Mouse (Mus musculus) heart, embryonic 16.5 days (tissue): ENCODE measurements around the gene Gm11114. TPM values are rescaled to one million over a fixed set of nuclear protein-coding genes. Genes with fewer than 3 reads are reported as not detected.

Source experiments
- ATAC-seq: fragments of 200-750 bp; cut with Nextera tagmentation; replicated peaks from 2 replicates; pipeline ENCODE4 v1.8.0; 2017; ENCODE audit warnings: moderate number of reproducible peaks; ENCODE audit not compliant: insufficient read depth, low FRiP score; ENCODE audit errors: extremely low read depth
- H3K27ac ChIP-seq: fragments of 300-500 bp; sonication (generic); 2 replicates; pipeline ENCODE4 v1.5.1; 2014; ENCODE audit warnings: mild to moderate bottlenecking, low read length, control low read depth, moderate library complexity
- H3K27me3 ChIP-seq: fragments of 300-500 bp; sonication (generic); 2 replicates; pipeline ENCODE4 v1.6.1; 2014; ENCODE audit warnings: low read length, mixed read lengths; ENCODE audit not compliant: control insufficient read depth, insufficient read depth
- H3K36me3 ChIP-seq: fragments of 300-500 bp; sonication (generic); 2 replicates; pipeline ENCODE4 v1.6.1; 2014; ENCODE audit not compliant: control insufficient read depth, insufficient read depth
- H3K4me1 ChIP-seq: fragments of 300-500 bp; sonication (generic); 2 replicates; pipeline ENCODE4 v1.6.1; 2014; ENCODE audit warnings: low read length, mixed read lengths; ENCODE audit not compliant: control insufficient read depth, insufficient read depth
- H3K4me2 ChIP-seq: fragments of 300-500 bp; sonication (generic); 2 replicates; pipeline ENCODE4 v1.6.1; 2014; ENCODE audit warnings: low read depth, mild to moderate bottlenecking, control low read depth, low read length
- H3K4me3 ChIP-seq: fragments of 300-500 bp; sonication (generic); 2 replicates; pipeline ENCODE4 v1.5.1; 2014; ENCODE audit warnings: mild to moderate bottlenecking, control low read depth, low read length
- H3K9ac ChIP-seq: fragments of 300-500 bp; sonication (generic); 2 replicates; pipeline ENCODE4 v1.6.1; 2014; ENCODE audit warnings: low read length, control low read depth
- H3K9me3 ChIP-seq: fragments of 300-500 bp; sonication (generic); replicated peaks from 2 replicates; pipeline ENCODE4 v1.6.1; 2016; ENCODE audit warnings: low read length; ENCODE audit not compliant: control insufficient read depth
- WGBS: fragments of 180-500 bp; shearing (Covaris S2); extraction: QIAGEN DNeasy Blood & Tissue Kit; methylation state at CpG from one replicate; pipeline ENCODE4 v1.1.7; 2014; 5-methylcytosine and 5-hydroxymethylcytosine counted together
- polyA plus RNA-seq: library from polyadenylated mRNA; unstranded; fragments of >200 nt; fragmentation: Nextera tagmentation; extraction: Ambion mirVana; gene quantifications from 2 replicates; pipeline ENCODE4 v1.2.1, GENCODE M21; 2015

The Gm11114 gene
- not detected in 2 replicates for polyA plus RNA-seq

GRCm38 (mm10) chr9:85312473-85312872 is at the start of gene Gm11114:
Gene Gm11114, plus strand, starts transcription at chr9:85312773.
- no peak within 1 kb of the TSS for H3K9ac ChIP-seq
- H3K36me3 ChIP-seq: no peaks in the 10 kb centered on the region
- H3K4me2 ChIP-seq: no peak within 1 kb of the TSS
- no peak within 1 kb of the TSS for H3K4me3 ChIP-seq
- no peaks in the 10 kb centered on the region for H3K9me3 ChIP-seq
- H3K27me3 ChIP-seq: no peaks in the 10 kb centered on the region
- 86% methylated on average over 6 of the region's 6 CpGs for WGBS
- no peak within 1 kb of the TSS for H3K27ac ChIP-seq
- no peak for ATAC-seq
- H3K4me1 ChIP-seq: no peaks in the 10 kb centered on the region

- no peak overlapping the region for H3K9ac ChIP-seq
- no peaks in the 10 kb centered on the region for H3K36me3 ChIP-seq
- H3K9me3 ChIP-seq: no peaks in the 10 kb centered on the region
- 78% methylated on average over 5 of the region's 5 CpGs for WGBS
- H3K27me3 ChIP-seq: no peaks in the 10 kb centered on the region
- H3K4me2 ChIP-seq: no peak overlapping the region
- no peak overlapping the region for H3K27ac ChIP-seq
- H3K4me1 ChIP-seq: 0 out of 2 replicates have a peak, but pooled peaks cover 4% of the 10 kb centered on the region
- no peak overlapping the region for H3K4me3 ChIP-seq
- ATAC-seq: no peak
Observed at GRCm38 (mm10) chr9:85266847-85267246, 45.7 kb upstream of the Gm11114 start.

GRCm38 (mm10) chr9:85274114-85274513 is 38.5 kb upstream of the Gm11114 start:
- ATAC-seq: no peak
- 77% methylated on average over 2 of the region's 2 CpGs for WGBS
- H3K9ac ChIP-seq: no peak overlapping the region

GRCm38 (mm10) chr9:85302849-85303248 is 9.7 kb upstream of the Gm11114 start:
- no peaks in the 10 kb centered on the region for H3K9me3 ChIP-seq
- no peak for ATAC-seq
- H3K27ac ChIP-seq: no peak overlapping the region
- no peak overlapping the region for H3K9ac ChIP-seq
- no peaks in the 10 kb centered on the region for H3K36me3 ChIP-seq
- no peaks in the 10 kb centered on the region for H3K4me1 ChIP-seq
- 77% methylated on average over 4 of the region's 4 CpGs for WGBS
- no peak overlapping the region for H3K4me2 ChIP-seq
- H3K4me3 ChIP-seq: no peak overlapping the region
- H3K27me3 ChIP-seq: no peaks in the 10 kb centered on the region

More at GRCm38 (mm10) chr9:85274114-85274513, 38.5 kb upstream of the Gm11114 start:
- Histone ChIP-seq H3K4me1 (no peaks in the 10 kb centered on the region), H3K27me3 (no peaks in the 10 kb centered on the region), H3K36me3 (no peaks in the 10 kb centered on the region), H3K4me3 (no peak overlapping the region), H3K27ac (no peak overlapping the region), H3K9me3 (no peaks in the 10 kb centered on the region), H3K4me2 (no peak overlapping the region)

- H3K4me3 ChIP-seq: no peak overlapping the region
- no peak overlapping the region for H3K27ac ChIP-seq
- no peak overlapping the region for H3K4me2 ChIP-seq
- WGBS: 80% methylated on average over 3 of the region's 3 CpGs
- H3K27me3 ChIP-seq: no peaks in the 10 kb centered on the region
- H3K9me3 ChIP-seq: no peaks in the 10 kb centered on the region
- H3K4me1 ChIP-seq: no peaks in the 10 kb centered on the region
- no peak overlapping the region for H3K9ac ChIP-seq
- no peaks in the 10 kb centered on the region for H3K36me3 ChIP-seq
- no peak for ATAC-seq
Observed at GRCm38 (mm10) chr9:85303378-85303777, 9.2 kb upstream of the Gm11114 start.

GRCm38 (mm10) chr9:85316122-85316521 is 3.5 kb downstream of the Gm11114 start:
- Histone ChIP-seq H3K27me3 (no peaks in the 10 kb centered on the region), H3K36me3 (no peaks in the 10 kb centered on the region; the same call in 1 of the 2 replicates), H3K4me1 (no peaks in the 10 kb centered on the region), H3K4me2 (no peak overlapping the region), H3K9me3 (no peaks in the 10 kb centered on the region), H3K27ac (no peak overlapping the region), H3K9ac (no peak overlapping the region), H3K4me3 (no peak overlapping the region)
- 30% methylated on average over 1 of the region's 1 CpGs for WGBS
- ATAC-seq: no peak

- no peak overlapping the region for H3K4me3 ChIP-seq
- H3K9ac ChIP-seq: no peak overlapping the region
- ATAC-seq: no peak
- no peak overlapping the region for H3K4me2 ChIP-seq
- H3K27me3 ChIP-seq: no peaks in the 10 kb centered on the region
- peaks cover 16% of the 10 kb centered on the region for H3K4me1 ChIP-seq
- H3K27ac ChIP-seq: no peak overlapping the region
- 69% methylated on average over 8 of the region's 8 CpGs for WGBS
- no peaks in the 10 kb centered on the region for H3K9me3 ChIP-seq
- peaks cover 3% of the 10 kb centered on the region; the same call in 1 of the 2 replicates for H3K36me3 ChIP-seq
Observed at GRCm38 (mm10) chr9:85320167-85320951, 7.8 kb downstream of the Gm11114 start.

- no peaks in the 10 kb centered on the region for H3K9me3 ChIP-seq
- H3K4me3 ChIP-seq: peak overlapping the region; percentile 67
- peaks cover 3% of the 10 kb centered on the region; the same call in 1 of the 2 replicates for H3K36me3 ChIP-seq
- peak overlapping the region; percentile 82 for H3K9ac ChIP-seq
- no peaks in the 10 kb centered on the region for H3K27me3 ChIP-seq
- 42% methylated on average over 11 of the region's 11 CpGs for WGBS
- peaks cover 16% of the 10 kb centered on the region for H3K4me1 ChIP-seq
- peak overlapping the region; percentile 81 for H3K4me2 ChIP-seq
- peak overlapping the region; percentile 88 for H3K27ac ChIP-seq
- no peak for ATAC-seq
Observed at GRCm38 (mm10) chr9:85324158-85324875, 11.7 kb downstream of the Gm11114 start.
